Mouse (Mus musculus) liver, adult 2 months (tissue): Measurements from ENCODE around the gene Capza2. TPM values are rescaled to one million over a fixed set of nuclear protein-coding genes. Genes with fewer than 3 reads are reported as not detected.

Experiments used
- DNase-seq: peaks from one replicate; pipeline ENCODE4 v3.0.0-alpha.2; 2011; ENCODE audit warnings: low read depth, low spot score; ENCODE audit errors: extremely low read depth
- H3K27ac ChIP-seq: fragments of 200-500 bp; replicated peaks from 2 replicates; pipeline ENCODE4 v1.5.1; 2012; ENCODE audit warnings: low read depth, mild to moderate bottlenecking, control low read depth, inconsistent platforms, low read length; ENCODE audit not compliant: insufficient read depth
- H3K27me3 ChIP-seq: fragments of 200-500 bp; 2 replicates; pipeline ENCODE4 v1.6.1; 2012; ENCODE audit warnings: mild to moderate bottlenecking, moderate library complexity, low read length, inconsistent platforms; ENCODE audit not compliant: control insufficient read depth, insufficient read depth
- H3K36me3 ChIP-seq: fragments of 200-500 bp; 2 replicates; pipeline ENCODE4 v1.6.1; 2012; ENCODE audit warnings: low read length, inconsistent platforms; ENCODE audit not compliant: control insufficient read depth, insufficient read depth
- H3K4me1 ChIP-seq: fragments of 200-500 bp; 2 replicates; pipeline ENCODE4 v1.6.1; 2011; ENCODE audit warnings: low read length; ENCODE audit not compliant: control insufficient read depth, insufficient read depth
- H3K4me3 ChIP-seq: fragments of 200-500 bp; 2 replicates; pipeline ENCODE4 v1.5.1; 2011; ENCODE audit warnings: low read depth, mild to moderate bottlenecking, control low read depth, low read length, moderate library complexity; ENCODE audit not compliant: insufficient read depth
- H3K79me2 ChIP-seq: fragments of 200-500 bp; 2 replicates; pipeline ENCODE4 v1.6.1; 2012; ENCODE audit warnings: inconsistent platforms, mild to moderate bottlenecking, low read length, moderate library complexity; ENCODE audit not compliant: control insufficient read depth, insufficient read depth
- H3K9ac ChIP-seq: fragments of 200-500 bp; 2 replicates; pipeline ENCODE4 v1.6.1; 2012; ENCODE audit warnings: low read depth, mild to moderate bottlenecking, control low read depth, inconsistent platforms, low read length
- CTCF ChIP-seq: fragments of 200-500 bp; IDR thresholded peaks from 2 replicates; pipeline ENCODE4 v1.5.1; 2011; ENCODE audit warnings: low read depth, low read length, control low read depth
- POLR2A ChIP-seq: fragments of 200-500 bp; IDR thresholded peaks from 2 replicates; pipeline ENCODE4 v1.6.1; 2011; ENCODE audit warnings: low read length, control low read depth; ENCODE audit not compliant: insufficient read depth; ENCODE audit errors: extremely low read depth
- WGBS: fragments of 180-500 bp; shearing (Covaris S2); methylation state at CpG from one replicate; pipeline ENCODE4 v1.1.7; 2018; 5-methylcytosine and 5-hydroxymethylcytosine counted together
- polyA plus RNA-seq: library from polyadenylated mRNA; depleted of rRNA; stranded (reverse); fragments of >200 nt; gene quantifications from 2 replicates; pipeline ENCODE4 v1.2.3, GENCODE M21; 2012
- total RNA-seq: library from RNA; depleted of rRNA; stranded (reverse); fragments of >200 nt; gene quantifications from 2 replicates; pipeline ENCODE4 v1.2.3, GENCODE M21; 2014

Capza2 gene
- total and polyA plus RNA-seq, 2 experiments: 7.7 to 80.9 TPM

DNA sequence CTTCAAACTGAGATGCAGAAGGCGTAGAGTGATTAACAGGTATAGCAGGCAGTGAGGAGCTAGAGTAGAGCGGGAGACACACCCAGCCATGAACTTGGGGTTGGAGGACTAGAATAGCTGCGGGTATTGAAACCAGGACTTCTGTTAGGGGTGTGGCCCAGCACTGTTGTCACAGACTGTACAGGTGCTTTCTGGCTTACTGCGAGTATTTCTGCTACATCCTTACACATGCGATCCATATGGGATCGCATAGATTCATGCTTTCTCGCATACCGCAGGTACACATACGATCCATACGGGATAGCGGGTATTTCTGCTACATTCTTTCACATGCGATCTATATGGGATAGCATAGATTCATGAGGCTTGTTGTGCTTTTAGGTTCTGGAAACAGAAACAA, 32.3 kb downstream of the Capza2 start:
- H3K79me2 ChIP-seq: no peaks in the 10 kb centered on the region
- TF ChIP-seq POLR2A: no peak
- TF ChIP-seq CTCF: no peak
- peaks cover 36% of the 10 kb centered on the region for H3K36me3 ChIP-seq
- DNase-seq: no peak
- no peak overlapping the region for H3K4me3 ChIP-seq
- no peaks in the 10 kb centered on the region for H3K27me3 ChIP-seq
- no peaks in the 10 kb centered on the region for H3K4me1 ChIP-seq
- H3K27ac ChIP-seq: no peak overlapping the region
- H3K9ac ChIP-seq: no peak overlapping the region
- 97% methylated on average over 12 of the region's 12 CpGs for WGBS

GRCm38 (mm10) chr6:17669826-17670225, 33.8 kb downstream of the Capza2 start:
- H3K79me2 ChIP-seq: no peaks in the 10 kb centered on the region
- peaks cover 28% of the 10 kb centered on the region for H3K36me3 ChIP-seq
- no peaks in the 10 kb centered on the region for H3K27me3 ChIP-seq
- WGBS: 79% methylated on average over 2 of the region's 2 CpGs
- no peaks in the 10 kb centered on the region for H3K4me1 ChIP-seq
- TF ChIP-seq POLR2A (no peak), CTCF (no peak)
- no peak overlapping the region for H3K4me3 ChIP-seq
- H3K27ac ChIP-seq: no peak overlapping the region
- no peak overlapping the region for H3K9ac ChIP-seq
- DNase-seq: no peak

- Histone ChIP-seq H3K79me2 (no peaks in the 10 kb centered on the region), H3K27me3 (no peaks in the 10 kb centered on the region), H3K4me3 (no peak overlapping the region), H3K9ac (no peak overlapping the region), H3K36me3 (no peaks in the 10 kb centered on the region), H3K27ac (no peak overlapping the region), H3K4me1 (no peaks in the 10 kb centered on the region)
- no peak for TF ChIP-seq POLR2A
- TF ChIP-seq CTCF: peak; percentile 67
- peak; percentile 60 for DNase-seq
- WGBS: 22% methylated on average over 12 of the region's 12 CpGs
Measured at GRCm38 (mm10) chr6:17675019-17675756, 39.2 kb downstream of the Capza2 start.

DNA sequence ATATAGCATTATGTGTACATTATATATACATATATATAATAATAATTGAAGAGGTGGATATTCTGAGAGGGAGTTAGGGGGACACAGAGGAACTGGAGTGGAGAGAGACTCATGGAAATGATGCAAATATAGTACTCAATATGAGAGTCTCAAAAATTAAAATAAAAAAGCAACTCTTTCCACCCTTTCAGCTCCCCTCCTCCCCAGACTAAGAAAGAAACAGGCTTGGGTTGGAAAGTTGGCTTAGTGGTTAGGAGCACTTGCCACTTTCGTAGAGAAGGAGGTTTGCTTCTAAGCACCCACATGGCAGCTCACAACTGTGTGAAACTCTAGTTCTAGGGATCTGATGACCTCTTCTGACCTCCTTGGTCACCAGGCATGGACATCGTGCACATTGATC, 41.0 kb downstream of the Capza2 start:
- Histone ChIP-seq H3K4me3 (no peak overlapping the region), H3K79me2 (no peaks in the 10 kb centered on the region), H3K4me1 (no peaks in the 10 kb centered on the region), H3K27ac (no peak overlapping the region), H3K27me3 (no peaks in the 10 kb centered on the region), H3K9ac (no peak overlapping the region), H3K36me3 (no peaks in the 10 kb centered on the region)
- 57% methylated on average over 2 of the region's 2 CpGs for WGBS
- DNase-seq: no peak
- TF ChIP-seq POLR2A (no peak), CTCF (no peak)

DNA sequence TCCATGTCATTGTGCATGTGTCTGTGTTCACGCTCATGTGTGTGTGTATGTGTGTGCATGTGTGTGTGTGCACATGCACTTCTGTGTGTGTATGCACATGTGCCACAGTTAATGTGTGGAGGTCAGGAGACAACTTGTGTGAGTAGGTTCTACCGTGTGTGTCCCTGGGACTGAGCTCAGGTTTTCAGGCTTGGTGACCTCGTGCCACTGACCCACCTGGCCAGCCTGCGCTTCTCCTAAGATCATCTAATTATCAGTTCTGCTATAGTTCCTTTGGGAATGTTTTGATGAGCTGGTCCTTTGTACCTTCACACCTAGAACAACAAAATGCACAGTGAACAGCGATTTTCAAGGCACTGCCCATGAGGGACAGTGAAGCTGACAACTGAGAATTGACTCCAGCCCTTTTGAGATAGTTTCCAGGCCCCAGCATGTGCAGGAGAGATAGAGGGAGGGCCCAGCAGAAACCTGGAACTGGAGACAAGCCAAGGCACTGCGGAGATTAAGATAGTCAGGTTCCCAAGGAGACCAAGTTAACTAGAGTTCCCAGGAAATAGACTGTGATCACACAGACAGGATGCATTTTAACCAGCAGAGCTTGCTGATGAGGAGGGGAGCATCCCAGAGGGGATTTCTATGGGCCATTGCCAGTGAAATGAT, 44.4 kb downstream of the Capza2 start:
- no peaks in the 10 kb centered on the region for H3K79me2 ChIP-seq
- TF ChIP-seq POLR2A (no peak), CTCF (no peak)
- 81% methylated on average over 6 of the region's 6 CpGs for WGBS
- no peaks in the 10 kb centered on the region for H3K4me1 ChIP-seq
- H3K9ac ChIP-seq: no peak overlapping the region
- H3K27me3 ChIP-seq: no peaks in the 10 kb centered on the region
- H3K27ac ChIP-seq: no peak overlapping the region
- no peaks in the 10 kb centered on the region for H3K36me3 ChIP-seq
- no peak for DNase-seq
- no peak overlapping the region for H3K4me3 ChIP-seq

DNA sequence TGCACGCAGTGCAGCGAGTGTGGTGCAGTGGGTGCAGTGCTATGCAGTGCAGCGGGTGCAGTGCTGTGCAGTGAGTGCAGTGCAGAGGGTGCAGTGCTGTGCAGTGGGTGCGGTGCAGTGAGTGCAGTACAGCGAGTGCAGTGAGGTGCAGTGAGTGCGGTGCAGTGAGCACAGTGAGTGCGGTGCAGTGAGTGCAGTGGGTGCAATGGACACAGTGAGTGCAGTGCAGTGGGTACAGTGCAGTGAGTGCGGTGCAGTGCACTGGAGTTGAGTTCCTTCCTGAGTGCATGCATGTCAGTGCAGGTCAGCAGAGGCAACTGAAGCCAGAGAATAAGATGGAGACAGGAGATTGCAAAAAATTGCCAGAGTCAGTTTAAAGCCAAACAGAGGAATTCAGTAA, 45.8 kb downstream of the Capza2 start:
- no peaks in the 10 kb centered on the region for H3K36me3 ChIP-seq
- H3K4me3 ChIP-seq: no peak overlapping the region
- no peaks in the 10 kb centered on the region for H3K4me1 ChIP-seq
- no peak for DNase-seq
- TF ChIP-seq POLR2A: no peak
- no peak for TF ChIP-seq CTCF
- 97% methylated on average over 8 of the region's 8 CpGs for WGBS
- no peak overlapping the region for H3K9ac ChIP-seq
- H3K79me2 ChIP-seq: no peaks in the 10 kb centered on the region
- H3K27me3 ChIP-seq: no peaks in the 10 kb centered on the region
- no peak overlapping the region for H3K27ac ChIP-seq
